Mouse (Mus musculus) liver, embryonic 13.5 days (tissue): ENCODE measurements around the gene Iyd. TPM values are rescaled to one million over a fixed set of nuclear protein-coding genes. Genes with fewer than 3 reads are reported as not detected.
"Not testable (repeated sequence)": the region's sequence is repeated elsewhere in the genome, so short reads cannot be mapped to it uniquely, and the experiment has no call there.

Source experiments
- ATAC-seq: fragments of 200-750 bp; cut with Nextera tagmentation; 2 replicates; pipeline ENCODE4 v1.8.0; 2017; ENCODE audit warnings: low read depth, mild to moderate bottlenecking, moderate number of reproducible peaks, moderate library complexity
- DNase-seq: peaks from one replicate; pipeline ENCODE4 v3.0.0; 2022
- H3K27ac ChIP-seq: fragments of 300-500 bp; sonication (generic); 2 replicates; pipeline ENCODE4 v1.5.1; 2015; ENCODE audit warnings: moderate library complexity, mild to moderate bottlenecking, inconsistent platforms
- H3K27me3 ChIP-seq: fragments of 300-500 bp; sonication (generic); 2 replicates; pipeline ENCODE4 v1.6.1; 2015; ENCODE audit warnings: mild to moderate bottlenecking, inconsistent platforms
- H3K36me3 ChIP-seq: fragments of 300-500 bp; sonication (generic); 2 replicates; pipeline ENCODE4 v1.6.1; 2015; ENCODE audit warnings: mild to moderate bottlenecking, inconsistent platforms
- H3K4me1 ChIP-seq: fragments of 300-500 bp; sonication (generic); replicated peaks from 2 replicates; pipeline ENCODE4 v1.6.1; 2015; ENCODE audit warnings: inconsistent platforms
- H3K4me2 ChIP-seq: fragments of 300-500 bp; sonication (generic); 2 replicates; pipeline ENCODE4 v1.6.1; 2015; ENCODE audit warnings: inconsistent platforms, mild to moderate bottlenecking, moderate library complexity
- H3K4me3 ChIP-seq: fragments of 300-500 bp; sonication (generic); replicated peaks from 2 replicates; pipeline ENCODE4 v1.5.1; 2015; ENCODE audit warnings: mild to moderate bottlenecking, inconsistent platforms
- H3K9ac ChIP-seq: fragments of 300-500 bp; sonication (generic); 2 replicates; pipeline ENCODE4 v1.6.1; 2015; ENCODE audit warnings: mild to moderate bottlenecking, inconsistent platforms
- H3K9me3 ChIP-seq: fragments of 300-500 bp; sonication (generic); replicated peaks from 2 replicates; pipeline ENCODE4 v1.6.1; 2016; ENCODE audit warnings: inconsistent platforms
- WGBS: fragments of 180-500 bp; shearing (Covaris S2); methylation state at CpG from one replicate; pipeline ENCODE4 v1.1.7; 2015; ENCODE audit not compliant: insufficient replicate concordance; 5-methylcytosine and 5-hydroxymethylcytosine counted together
- polyA plus RNA-seq: library from polyadenylated mRNA; unstranded; fragments of >200 nt; fragmentation: Nextera tagmentation; extraction: Ambion mirVana; gene quantifications from 2 replicates; pipeline ENCODE4 v1.2.1, GENCODE M21; 2015

Gene Iyd
- polyA plus RNA-seq = 5.9 TPM in 2 replicates

- WGBS = 60% methylated on average over 16 of the region's 16 CpGs
- Histone ChIP-seq H3K27ac (no peak within 1 kb of the TSS), H3K9me3 (no peaks in the 10 kb centered on the region), H3K4me3 (no peak within 1 kb of the TSS), H3K27me3 (no peaks in the 10 kb centered on the region), H3K4me1 (no peaks in the 10 kb centered on the region), H3K4me2 (no peak within 1 kb of the TSS; the same call in 1 of the 2 replicates), H3K36me3 (no peaks in the 10 kb centered on the region), H3K9ac (no peak within 1 kb of the TSS)
- ATAC-seq (0 out of 2 replicates have a peak, but pooled peaks have one; percentile 26), DNase-seq (no peak)
These were observed at the start of gene Iyd for GRCm38 (mm10) chr10:3540003-3540827. TSS of gene Iyd (plus strand) at chr10:3540240.

GRCm38 (mm10) chr10:3496791-3497190 is 43.2 kb upstream of the Iyd start:
- Histone ChIP-seq H3K9me3 (no peaks in the 10 kb centered on the region), H3K4me3 (no peak overlapping the region), H3K9ac (no peak overlapping the region), H3K4me1 (no peaks in the 10 kb centered on the region), H3K4me2 (no peak overlapping the region), H3K36me3 (no peaks in the 10 kb centered on the region), H3K27me3 (no peaks in the 10 kb centered on the region), H3K27ac (no peak overlapping the region)
- DNase-seq = no peak
- 50% methylated on average over 2 of the region's 2 CpGs for WGBS
- no peak for ATAC-seq

- not testable (repeated sequence) for H3K9ac ChIP-seq, DNase-seq, H3K27ac ChIP-seq, H3K4me1 ChIP-seq, ATAC-seq, H3K4me3 ChIP-seq, H3K9me3 ChIP-seq, H3K27me3 ChIP-seq, H3K36me3 ChIP-seq, H3K4me2 ChIP-seq
- 72% methylated on average over 6 of the region's 6 CpGs for WGBS
These were observed 39.2 kb upstream of the Iyd start for GRCm38 (mm10) chr10:3500846-3501245.

GRCm38 (mm10) chr10:3507484-3508221 is 32.4 kb upstream of the Iyd start:
- no peaks in the 10 kb centered on the region for H3K4me1 ChIP-seq
- no peak for ATAC-seq
- WGBS = 59% methylated on average over 8 of the region's 8 CpGs
- H3K36me3 ChIP-seq = no peaks in the 10 kb centered on the region
- no peak overlapping the region for H3K4me2 ChIP-seq
- H3K27ac ChIP-seq = no peak overlapping the region
- H3K9me3 ChIP-seq = no peaks in the 10 kb centered on the region
- H3K9ac ChIP-seq = no peak overlapping the region
- H3K4me3 ChIP-seq = no peak overlapping the region
- H3K27me3 ChIP-seq = no peaks in the 10 kb centered on the region
- no peak for DNase-seq

DNA sequence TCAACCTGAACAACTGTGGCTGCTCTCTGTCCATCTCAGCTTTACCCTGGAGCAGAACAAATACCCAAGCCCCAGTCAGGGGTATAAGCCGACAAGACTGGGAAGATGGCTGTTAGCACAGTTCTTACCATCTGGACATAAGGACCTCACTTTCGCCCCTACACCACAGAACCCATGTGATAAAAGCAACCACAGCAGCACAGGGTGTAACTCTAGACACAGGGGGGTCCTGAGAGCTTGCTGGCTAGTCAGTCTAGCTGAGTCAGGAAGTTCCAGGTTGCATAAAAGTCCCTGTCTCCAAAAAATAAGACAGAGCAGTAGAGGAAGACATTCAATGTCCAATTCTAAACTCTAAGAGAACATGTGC is 31.8 kb upstream of the Iyd start:
- Histone ChIP-seq H3K27ac (no peak overlapping the region), H3K9ac (no peak overlapping the region), H3K4me3 (no peak overlapping the region), H3K9me3 (no peaks in the 10 kb centered on the region), H3K4me2 (no peak overlapping the region), H3K36me3 (no peaks in the 10 kb centered on the region), H3K4me1 (no peaks in the 10 kb centered on the region), H3K27me3 (no peaks in the 10 kb centered on the region)
- WGBS = 39% methylated on average over 2 of the region's 2 CpGs
- DNase-seq = no peak
- ATAC-seq = no peak

GRCm38 (mm10) chr10:3508746-3509145 is 31.3 kb upstream of the Iyd start:
- Histone ChIP-seq H3K4me1 (no peaks in the 10 kb centered on the region), H3K27ac (no peak overlapping the region), H3K36me3 (no peaks in the 10 kb centered on the region), H3K4me2 (no peak overlapping the region), H3K27me3 (no peaks in the 10 kb centered on the region), H3K4me3 (no peak overlapping the region), H3K9ac (no peak overlapping the region), H3K9me3 (no peaks in the 10 kb centered on the region)
- DNase-seq = no peak
- ATAC-seq = no peak
- 44% methylated on average over 2 of the region's 2 CpGs for WGBS

GRCm38 (mm10) chr10:3509663-3510277 is 30.3 kb upstream of the Iyd start:
- Histone ChIP-seq H3K9me3 (no peaks in the 10 kb centered on the region), H3K27me3 (no peaks in the 10 kb centered on the region), H3K36me3 (no peaks in the 10 kb centered on the region), H3K4me2 (no peak overlapping the region), H3K4me3 (no peak overlapping the region), H3K27ac (no peak overlapping the region), H3K9ac (no peak overlapping the region), H3K4me1 (no peaks in the 10 kb centered on the region)
- ATAC-seq (no peak), DNase-seq (no peak)
- WGBS = 59% methylated on average over 7 of the region's 7 CpGs

GRCm38 (mm10) chr10:3510486-3510885 is 29.6 kb upstream of the Iyd start:
- 61% methylated on average over 3 of the region's 3 CpGs for WGBS

GRCm38 (mm10) chr10:3511401-3511800 is 28.6 kb upstream of the Iyd start:
- H3K4me2 ChIP-seq = no peak overlapping the region
- no peak for DNase-seq
- no peaks in the 10 kb centered on the region for H3K4me1 ChIP-seq
- no peaks in the 10 kb centered on the region for H3K9me3 ChIP-seq
- no peak overlapping the region for H3K27ac ChIP-seq
- ATAC-seq = no peak
- 44% methylated on average over 3 of the region's 3 CpGs for WGBS
- no peaks in the 10 kb centered on the region for H3K36me3 ChIP-seq
- H3K4me3 ChIP-seq = no peak overlapping the region
- no peak overlapping the region for H3K9ac ChIP-seq
- no peaks in the 10 kb centered on the region for H3K27me3 ChIP-seq

More at GRCm38 (mm10) chr10:3510486-3510885, 29.6 kb upstream of the Iyd start:
- Histone ChIP-seq H3K4me2 (no peak overlapping the region), H3K27ac (no peak overlapping the region), H3K9ac (no peak overlapping the region), H3K4me3 (no peak overlapping the region), H3K36me3 (no peaks in the 10 kb centered on the region), H3K4me1 (no peaks in the 10 kb centered on the region), H3K27me3 (no peaks in the 10 kb centered on the region), H3K9me3 (no peaks in the 10 kb centered on the region)
- DNase-seq = no peak
- no peak for ATAC-seq

DNA sequence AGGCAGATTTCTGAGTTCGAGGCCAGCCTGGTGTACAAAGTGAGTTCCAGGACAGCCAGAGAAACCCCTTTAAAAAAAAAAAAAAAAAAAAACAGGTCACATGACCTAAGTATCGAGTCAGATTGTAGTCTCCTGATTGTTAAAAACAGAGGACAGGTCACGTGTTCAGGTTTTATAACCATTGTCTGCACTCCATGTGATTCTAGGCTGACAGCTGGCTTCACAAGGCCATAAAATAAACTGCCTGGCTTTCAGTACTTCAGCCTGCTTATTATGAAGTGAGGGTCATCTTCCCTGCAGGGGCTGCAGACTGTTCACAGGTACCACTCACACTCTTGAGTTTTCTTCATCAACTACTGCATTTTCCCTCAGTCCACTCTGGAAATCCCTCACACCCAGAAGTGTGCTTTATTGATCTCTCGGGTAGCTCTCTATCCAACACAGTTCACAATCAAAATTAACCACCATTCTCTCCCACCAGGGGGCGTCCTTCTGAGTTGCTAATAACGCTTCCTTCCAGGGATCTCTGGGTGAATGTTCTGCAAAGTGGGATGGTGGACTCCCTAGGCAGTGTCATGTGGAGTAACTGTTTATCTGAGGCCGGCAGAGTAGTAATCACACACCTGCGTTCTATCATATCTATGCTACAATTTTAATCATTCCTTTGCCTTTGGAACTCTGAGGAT is 27.3 kb upstream of the Iyd start:
- Histone ChIP-seq H3K4me2 (no peak overlapping the region), H3K4me3 (no peak overlapping the region), H3K9ac (no peak overlapping the region), H3K9me3 (no peaks in the 10 kb centered on the region), H3K36me3 (no peaks in the 10 kb centered on the region), H3K27ac (no peak overlapping the region), H3K27me3 (no peaks in the 10 kb centered on the region), H3K4me1 (no peaks in the 10 kb centered on the region)
- no peak for ATAC-seq
- 53% methylated on average over 8 of the region's 8 CpGs for WGBS
- DNase-seq = no peak

- DNase-seq (no peak), ATAC-seq (no peak)
- Histone ChIP-seq H3K36me3 (no peaks in the 10 kb centered on the region), H3K9me3 (no peaks in the 10 kb centered on the region), H3K4me2 (no peak overlapping the region), H3K27ac (no peak overlapping the region), H3K4me1 (no peaks in the 10 kb centered on the region), H3K9ac (no peak overlapping the region), H3K4me3 (no peak overlapping the region), H3K27me3 (no peaks in the 10 kb centered on the region)
- WGBS = 57% methylated on average over 6 of the region's 6 CpGs
These were observed 26.1 kb upstream of the Iyd start for GRCm38 (mm10) chr10:3513947-3514346.
